Mouse (Mus musculus): ENCODE data around the gene Brdt.
A peak's percentile ranks its signal among the peaks of the same experiment; 100 is the strongest.

Brdt gene

DNA sequence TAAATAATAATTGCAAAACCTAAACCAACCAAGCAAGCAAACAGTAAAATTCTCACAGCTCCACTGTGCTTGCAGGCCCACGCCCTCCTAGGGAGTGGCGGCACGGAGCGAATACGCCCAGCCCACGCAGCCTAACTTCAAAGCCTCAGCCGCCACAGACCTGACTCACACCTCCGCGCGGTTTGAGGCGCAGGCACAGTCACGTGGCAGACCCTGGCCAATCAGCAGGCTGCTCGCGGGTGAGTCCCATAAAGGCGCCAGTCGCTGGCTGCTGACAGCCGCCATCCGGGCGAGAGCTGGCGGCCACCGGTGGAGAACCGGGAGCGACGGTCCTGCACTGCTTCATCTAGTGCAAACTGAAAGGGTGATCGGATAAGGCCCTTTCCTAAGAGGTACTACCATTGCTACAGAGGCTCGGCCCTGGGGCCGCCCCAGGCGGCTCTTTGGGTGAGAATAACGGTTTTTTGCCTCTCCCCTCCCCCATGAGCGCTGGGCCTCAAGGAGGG lies at the start of gene Brdt:
Gene Brdt (plus strand): TSS at position 244 of the 506 bp plus-strand sequence.
- DNase-seq (ENCODE audit: low spot score) = no peak

DNA sequence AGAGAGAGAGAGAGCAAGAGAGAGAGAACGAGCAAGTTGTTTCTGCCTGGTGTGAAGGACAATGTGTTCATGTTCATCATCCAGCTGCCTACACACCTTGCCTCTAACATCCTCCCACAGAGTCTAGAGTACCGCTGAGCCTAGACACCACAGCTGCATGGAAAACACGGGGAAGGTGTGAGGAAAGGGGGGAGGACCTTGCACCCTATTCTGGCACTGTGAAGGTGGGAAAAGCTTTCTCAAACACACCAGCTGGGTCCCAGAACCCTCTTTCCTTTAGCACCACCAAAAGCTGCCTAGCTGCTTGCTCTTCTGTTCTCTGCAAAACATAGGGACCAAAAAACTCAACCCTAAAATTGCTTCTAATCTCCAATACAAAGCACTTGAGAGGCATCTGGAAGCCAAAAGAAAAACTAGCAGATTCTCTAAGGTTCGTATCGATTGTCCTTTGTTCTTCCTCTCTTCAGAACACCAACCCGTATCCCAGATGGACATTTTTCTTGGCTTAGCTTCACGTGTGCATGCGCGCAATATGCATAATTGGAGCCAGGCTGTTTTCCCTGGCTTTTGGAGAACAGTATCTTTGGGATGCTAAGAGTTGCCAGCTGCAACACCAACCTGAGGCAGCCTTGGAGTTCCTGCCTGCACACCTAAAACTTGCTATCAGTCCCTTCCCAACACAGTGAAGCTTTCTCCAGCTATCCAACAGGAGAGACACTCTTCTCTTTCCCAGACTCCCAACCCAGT lies 48.2 kb upstream of the Brdt start:
- no peak for DNase-seq (ENCODE audit: low spot score)

DNA sequence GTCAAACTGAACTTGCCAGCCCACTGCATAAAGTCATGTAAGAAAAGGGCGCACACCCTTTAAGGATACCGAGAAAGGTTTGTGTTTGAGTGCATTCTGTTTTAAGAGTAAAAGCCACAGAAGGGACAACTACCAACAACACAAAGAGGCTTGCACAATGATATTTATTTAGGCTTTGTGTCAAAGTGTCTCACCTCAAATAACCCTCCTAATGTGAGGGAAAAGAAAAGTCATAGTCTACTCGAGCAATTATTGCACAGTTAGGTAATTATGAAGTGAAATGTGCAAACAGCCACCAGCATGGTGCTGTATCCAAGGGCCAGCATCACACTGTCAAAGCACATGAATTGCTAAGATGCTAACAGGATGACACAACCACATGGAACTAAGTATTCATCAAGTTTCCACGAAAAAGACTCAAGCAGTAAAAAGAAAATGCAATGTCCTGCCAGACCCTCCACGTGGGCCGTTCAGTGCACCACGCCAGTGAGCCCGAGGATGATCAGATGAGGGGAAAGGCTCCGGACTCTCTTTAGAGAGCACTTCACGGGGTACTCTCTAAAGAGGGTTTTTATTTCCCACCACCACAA lies 46.9 kb upstream of the Brdt start:
- no peak for DNase-seq (ENCODE audit: low spot score)

DNA sequence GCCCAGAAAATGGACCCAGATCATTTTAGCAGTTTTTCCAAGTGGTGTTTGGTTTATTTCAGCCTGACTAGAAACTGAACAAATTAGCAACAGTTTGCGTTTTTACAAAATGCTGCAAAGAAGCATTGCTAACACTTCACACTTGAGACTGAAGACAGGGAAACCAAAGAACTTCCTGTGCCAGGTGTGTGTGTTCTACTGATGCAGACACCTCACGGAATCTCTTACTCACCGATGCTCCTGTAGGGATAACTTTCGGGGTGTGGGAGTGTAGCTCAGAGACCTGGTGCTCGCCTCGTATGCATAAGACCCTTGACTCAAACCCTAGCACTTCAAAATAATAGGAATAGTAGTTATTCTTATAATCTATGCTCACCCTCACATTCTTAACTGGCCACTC lies 45.4 kb upstream of the Brdt start:
- DNase-seq (ENCODE audit: low spot score) = no peak

DNA sequence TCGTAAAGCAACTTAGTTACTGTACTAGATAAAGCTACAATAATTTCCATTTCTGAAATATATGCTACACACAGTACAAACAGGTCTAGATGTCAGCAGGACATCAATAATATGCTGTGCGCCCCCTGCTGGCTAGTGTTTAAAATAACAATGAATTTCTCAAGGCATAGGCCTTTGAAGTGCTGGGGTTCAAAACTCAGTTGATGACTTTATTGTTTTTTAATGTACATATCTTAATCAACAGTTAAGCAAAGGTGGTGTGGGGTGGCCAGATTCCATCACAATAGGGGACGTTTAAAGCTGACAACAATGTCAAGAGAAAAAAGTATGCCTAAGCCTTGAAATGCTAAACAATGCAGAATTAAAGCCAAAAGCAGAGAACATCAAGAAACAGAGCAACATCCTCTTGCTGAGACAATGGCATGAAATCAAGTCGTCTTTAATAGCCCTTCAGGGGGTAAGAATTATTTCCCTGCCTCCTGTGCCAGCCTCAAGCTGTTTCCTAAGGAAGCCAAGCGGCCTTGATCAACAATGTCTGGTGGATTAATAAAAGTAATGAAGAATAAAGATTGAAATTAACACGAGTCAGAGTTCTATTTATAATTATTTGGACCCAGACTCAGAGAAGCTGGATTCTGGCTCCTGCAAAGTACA lies 43.6 kb upstream of the Brdt start:
- DNase-seq (ENCODE audit: low spot score) = peak; percentile 44

DNA sequence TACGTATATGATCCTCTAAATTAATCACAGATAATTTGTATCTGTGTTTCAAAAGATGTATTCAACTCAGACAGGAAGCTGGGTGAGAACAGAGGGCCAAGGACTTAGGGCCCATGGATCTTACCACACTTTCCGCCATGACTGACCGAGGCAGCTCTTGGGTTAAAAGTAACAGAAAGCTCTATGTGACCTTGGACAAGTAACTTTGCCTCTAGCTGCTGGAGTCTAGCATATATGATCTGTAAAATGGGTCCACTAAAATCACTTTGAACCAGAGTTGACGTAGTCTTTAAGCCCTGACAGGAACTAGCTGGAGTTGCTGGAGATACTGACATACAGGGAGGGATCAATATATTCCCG lies 43.1 kb upstream of the Brdt start:
- DNase-seq (ENCODE audit: low spot score) = no peak

DNA sequence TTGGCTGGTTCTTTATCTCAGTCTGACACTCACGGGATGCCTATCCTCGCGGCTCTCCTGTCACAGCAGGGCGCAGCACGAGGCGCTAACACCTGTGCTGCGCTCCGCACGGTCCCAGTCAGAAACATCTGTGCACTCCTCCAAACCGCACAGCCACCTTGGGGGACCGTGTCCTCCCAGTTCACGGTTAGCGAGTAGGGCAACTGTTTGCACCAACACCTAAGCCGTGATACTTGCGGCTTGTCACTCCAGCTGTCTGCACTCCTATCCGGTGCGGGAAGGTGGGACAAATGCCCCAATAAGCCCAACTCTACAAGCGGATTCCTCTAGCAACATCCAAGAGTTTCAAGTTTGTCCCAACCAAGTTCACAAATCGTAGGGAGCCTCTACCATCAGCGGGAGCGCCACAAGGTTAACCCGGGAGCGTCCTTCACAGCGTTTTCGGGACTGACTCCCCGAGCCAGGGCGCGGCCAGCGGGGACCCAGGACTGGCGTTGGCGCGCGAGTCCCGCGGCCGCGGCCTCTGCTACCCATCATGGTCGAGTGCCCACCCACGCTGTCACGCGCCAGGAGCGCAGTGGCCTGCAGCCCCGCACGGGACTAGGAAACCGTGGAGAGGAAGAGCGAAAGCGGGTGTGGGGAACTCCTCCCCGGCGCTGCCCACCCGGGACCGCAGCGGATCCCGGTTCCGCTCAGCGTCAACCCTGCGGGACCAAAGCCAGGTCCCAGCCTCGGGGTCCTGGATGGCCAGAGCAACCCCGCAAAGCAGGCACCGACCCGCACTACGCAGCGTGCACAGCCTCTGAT lies 42.3 kb upstream of the Brdt start:
- no peak for DNase-seq (ENCODE audit: low spot score)

DNA sequence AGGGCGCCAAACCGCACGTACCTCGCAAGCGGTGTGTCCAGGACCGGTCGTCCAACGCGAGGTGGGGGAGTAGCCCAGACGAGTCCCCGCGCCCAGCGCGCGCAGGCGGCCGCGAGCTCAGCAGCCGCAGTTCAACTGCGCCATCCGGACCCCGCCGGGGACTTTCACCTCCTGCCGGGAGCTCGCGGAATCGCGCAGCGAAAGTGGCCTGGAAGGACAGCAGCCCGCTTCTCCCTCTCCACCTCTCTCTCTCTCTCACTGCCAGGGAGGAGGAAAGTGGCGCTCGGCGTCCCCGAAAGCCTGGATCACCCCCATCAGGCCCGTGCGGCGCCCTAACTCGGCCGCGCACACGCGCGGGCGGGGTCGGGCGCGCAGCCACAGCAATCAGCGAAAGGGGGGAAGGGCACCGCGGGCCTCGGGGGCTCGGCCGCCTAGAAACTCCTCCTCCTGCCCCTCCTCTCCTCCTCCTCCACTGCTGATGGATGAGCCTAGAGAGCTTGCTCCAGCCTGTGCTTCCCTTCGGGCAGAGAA lies 41.7 kb upstream of the Brdt start, which contains the start of gene Tgfbr3:
Gene Tgfbr3 (minus strand): TSS at position 396 of the 531 bp plus-strand sequence.
- DNase-seq (ENCODE audit: low spot score) = peak; percentile 90

DNA sequence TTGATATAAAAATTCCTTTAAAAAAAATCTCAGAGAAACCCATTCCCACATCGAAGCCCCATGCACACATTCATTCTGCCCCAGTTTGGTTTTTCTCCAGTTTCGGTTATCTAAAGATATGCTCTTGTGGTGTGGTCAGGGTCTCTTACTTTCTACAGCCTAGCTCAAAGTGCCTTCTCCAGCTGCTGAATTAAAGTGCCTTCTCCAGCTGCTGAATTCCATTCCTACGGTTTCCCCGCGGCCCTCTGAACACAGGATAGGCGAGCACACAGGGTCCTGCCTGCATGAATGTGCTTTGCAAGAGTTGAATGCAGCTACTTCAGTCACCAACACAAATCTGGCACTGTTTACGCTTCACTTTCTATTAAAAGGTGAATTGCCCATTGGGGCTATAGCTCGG lies 41.0 kb upstream of the Brdt start:
- no peak for DNase-seq (ENCODE audit: low spot score)

DNA sequence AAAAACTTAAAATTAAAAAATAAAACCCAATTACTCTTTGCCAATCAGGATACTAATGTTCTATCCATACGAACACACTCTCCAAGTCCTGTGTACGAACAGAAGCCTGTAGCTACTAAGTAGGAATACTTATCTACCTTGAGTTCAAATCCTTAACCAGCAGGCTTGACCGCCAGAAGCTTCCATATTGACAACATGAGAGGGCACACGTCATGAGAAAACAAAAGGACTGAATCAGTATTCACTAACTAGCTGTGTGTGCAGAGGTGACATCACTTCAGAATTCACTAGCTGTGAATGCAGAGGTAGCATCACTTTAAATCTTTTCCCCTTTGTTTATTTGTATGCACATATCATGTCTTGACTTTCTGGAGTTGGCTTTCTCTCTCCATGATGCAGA lies 36.9 kb upstream of the Brdt start:
- DNase-seq (ENCODE audit: low spot score) = no peak

DNA sequence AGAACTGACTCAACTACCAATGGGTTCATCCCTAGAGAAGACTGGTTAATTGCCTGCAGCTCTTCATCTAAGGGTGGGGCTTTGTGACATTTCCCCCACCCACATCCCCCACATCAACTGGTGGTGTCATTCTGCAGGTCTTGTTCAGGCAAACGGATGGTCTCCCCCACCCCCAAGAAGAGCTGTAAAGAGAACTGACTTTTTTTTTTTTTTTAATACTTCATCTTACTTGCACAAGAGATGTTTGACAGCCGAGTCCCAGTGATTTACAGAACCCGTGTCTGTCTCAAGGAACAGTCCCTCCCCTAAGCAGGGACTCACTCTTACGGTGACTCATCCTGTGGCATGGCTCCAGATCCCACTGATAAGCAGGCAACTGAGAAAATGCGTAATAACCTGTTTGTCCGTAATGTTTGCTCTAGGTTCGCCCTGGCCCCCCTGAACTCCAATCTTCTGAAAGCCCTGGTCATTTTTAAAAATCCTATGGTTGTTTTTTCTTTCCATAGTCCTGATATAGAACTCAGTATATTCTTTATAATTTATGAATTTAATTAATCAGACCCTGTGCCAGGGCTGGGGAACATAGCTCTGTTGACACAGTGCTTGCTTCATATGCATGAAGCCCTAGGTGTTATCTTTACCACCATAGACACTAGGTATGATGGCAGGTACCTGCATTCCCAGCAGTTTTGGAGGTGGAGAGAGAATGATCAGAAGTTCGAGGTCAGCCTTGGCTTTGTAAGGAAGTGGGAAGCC lies 35.7 kb upstream of the Brdt start:
- DNase-seq (ENCODE audit: low spot score) = no peak

DNA sequence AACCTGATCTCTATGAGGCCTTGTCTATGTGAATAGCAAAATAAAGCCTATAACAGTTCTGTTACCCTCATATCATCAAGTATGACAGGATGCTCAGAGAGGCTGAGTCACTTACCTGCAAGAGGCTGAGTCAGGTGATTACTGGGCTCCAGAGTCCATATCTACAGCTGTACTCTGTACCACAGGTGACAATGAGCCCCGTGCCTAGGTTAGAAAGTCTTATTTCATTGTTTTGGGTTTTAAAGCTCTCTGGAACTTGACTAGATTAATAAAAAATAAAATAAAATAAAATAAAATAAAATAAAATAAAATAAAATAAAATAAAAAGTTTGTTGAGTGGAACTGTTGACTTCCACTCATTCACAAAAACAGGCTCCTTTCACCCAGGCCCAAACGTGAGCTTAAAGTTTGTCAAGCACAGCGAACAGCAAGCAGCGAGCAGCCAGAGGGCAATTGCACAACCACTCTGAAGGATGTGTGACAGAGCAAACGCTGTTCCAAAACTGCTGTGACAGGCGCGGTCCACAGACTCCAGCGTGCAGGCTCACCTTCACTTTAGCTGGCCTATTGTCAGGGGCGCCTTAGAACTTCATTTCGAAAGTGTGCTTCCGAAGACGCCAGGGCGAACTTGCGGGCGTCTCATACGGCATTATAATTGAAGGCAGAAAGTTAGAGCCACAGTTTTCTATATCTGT lies 35.0 kb upstream of the Brdt start:
- peak; percentile 49 for DNase-seq (ENCODE audit: low spot score)

DNA sequence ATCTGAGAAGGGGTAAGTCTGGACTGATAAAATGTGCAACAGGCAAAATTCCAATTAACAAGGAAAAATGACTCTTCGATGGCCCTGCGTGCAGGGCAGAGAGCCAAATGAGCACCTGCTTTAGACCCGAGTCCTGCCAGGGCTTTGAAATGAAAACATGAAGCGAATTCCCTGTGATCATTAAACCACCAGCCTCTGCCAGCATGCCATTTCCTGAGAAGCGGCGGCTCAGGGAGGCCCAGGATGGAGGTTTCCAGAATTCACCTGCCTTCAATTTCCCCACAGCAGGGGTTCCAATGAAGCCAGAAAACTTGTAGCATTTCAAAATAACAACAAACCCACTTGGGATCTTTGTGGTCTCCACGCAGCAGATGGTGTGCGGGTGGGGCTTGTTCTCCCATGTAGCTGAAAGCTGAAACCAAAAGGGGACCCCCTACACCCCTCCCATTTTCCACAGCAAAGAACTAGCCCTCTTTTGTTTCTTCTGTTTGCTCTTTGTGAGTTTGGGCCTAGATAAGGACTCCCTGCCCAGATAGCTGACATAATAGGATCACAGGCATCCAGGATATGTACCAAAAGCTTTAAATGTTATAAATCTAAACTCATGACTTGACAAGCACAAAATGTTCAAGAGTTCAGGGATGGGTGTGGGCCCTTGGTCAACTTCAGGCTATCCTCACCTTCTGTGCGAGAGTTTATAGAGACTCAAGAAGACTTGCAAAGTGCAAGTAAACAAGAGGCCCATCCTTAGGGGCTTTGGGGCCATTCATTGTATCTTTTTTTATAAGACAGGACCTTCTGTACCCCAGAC lies 34.2 kb upstream of the Brdt start:
- DNase-seq (ENCODE audit: low spot score) = no peak

DNA sequence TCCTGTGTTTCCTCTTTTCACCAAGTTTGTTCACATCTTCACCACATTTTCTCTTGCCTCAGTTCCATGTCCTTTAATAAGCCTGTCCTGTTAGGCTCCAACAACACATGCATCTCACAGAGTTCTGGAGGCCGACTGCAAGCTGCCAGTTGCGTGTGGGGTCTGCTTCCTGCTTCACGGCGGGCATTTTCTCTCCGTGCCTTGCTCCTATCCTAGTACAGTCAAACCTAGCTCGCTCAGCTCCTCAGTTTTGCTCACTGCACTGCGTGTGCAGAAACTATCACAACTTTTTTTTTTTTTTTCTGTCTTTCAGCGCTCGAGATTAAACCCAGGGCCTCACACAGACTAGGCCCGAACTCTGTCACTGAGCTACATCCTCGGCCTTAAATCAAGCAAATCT lies 32.1 kb upstream of the Brdt start:
- DNase-seq (ENCODE audit: low spot score) = no peak

DNA sequence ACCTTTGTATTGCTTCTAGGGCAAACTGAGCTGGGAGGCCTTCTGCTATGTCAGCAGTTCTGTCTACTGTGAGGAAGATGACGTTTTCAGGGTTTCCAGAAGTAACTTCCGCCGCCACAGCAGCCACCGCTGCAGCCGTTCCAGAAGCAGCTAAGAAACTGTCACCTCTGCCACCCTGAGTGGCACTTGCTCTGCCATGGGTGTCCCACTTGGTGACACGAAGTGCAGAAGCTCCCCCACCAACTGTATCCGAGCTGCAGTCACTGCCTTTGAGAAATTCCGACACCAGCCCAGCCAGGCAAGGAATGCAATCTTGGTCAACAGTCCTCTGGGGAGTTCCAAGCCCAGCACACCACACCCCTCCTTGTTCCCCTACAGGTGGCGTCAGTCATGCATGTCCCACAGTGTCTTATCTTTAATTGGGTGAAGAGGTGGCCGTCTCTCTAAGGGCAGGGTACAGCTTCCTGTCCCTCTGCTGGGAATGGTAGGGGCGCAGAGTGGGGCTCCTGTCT lies 27.6 kb upstream of the Brdt start:
- peak; percentile 54 for DNase-seq (ENCODE audit: low spot score)

DNA sequence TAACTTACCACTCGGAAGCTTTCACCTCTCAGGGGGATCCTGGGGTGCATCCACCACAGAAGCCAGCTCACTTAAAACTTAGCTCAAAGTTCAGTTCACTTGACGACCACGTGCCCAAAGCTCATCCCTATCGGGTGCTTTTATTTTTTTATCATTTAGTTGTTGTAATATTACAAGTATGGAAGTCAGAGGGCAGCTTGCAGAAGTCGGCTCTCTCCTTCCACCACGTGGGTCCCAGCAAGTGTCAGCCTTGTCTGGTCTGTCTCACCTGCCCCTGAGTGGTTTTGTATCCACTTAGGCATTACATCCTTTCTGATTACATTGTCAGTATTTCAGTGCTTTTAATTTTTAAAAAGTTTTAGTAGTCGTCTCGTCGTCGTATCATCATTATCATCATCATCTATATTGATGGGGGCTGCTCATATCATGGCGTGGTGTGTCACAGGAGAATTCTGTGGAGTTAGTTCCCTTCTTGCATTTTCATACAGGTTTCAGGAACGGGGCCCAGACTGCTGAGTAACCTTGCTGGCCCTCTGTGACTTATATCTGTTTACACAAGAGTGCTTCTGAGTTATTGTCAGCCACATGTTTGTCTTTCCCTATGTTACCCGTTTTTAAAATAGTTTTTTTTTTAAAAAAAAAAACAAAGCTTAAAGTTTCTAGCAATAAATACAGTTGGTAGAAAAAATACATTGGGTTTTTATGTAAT lies 26.7 kb upstream of the Brdt start:
- DNase-seq (ENCODE audit: low spot score) = no peak

DNA sequence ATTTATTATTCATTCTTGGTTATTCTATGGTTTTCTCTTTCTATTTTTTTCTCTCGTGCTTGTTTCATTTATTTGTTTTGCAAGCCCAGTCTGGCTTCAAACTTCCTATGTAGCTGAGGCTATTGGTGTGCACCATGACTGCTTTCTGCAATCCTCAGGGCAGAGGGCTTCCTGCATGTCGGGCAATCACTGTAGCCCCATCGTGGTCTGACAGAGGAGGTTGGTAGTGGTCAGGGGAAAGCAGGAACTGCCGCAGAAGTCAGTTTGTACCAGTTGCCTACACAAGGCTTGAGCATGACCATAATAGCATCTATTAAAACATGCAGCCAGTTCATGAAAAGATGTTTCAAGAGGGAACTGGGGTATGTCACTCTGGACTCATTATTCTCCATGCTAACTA lies 23.5 kb upstream of the Brdt start:
- no peak for DNase-seq (ENCODE audit: low spot score)

DNA sequence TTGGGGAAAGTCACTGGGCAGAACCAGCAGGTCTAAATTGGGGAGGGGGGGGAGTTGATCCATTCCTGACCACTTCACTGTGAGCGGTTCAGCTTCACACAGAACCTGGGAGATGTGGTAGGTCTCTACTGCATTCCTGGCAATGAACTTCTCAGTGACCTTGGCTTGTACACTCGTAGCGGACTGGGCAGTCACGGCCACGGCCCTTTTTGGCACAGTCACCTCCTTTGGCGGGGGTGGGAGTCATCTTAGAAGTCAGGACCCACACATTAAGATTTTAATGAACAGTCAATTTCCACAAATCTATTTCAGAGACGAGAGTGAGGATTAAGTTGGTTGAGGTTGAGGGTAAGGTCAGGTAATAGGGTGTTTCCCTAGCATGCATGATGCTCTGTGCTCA lies 13.8 kb upstream of the Brdt start:
- no peak for DNase-seq (ENCODE audit: low spot score)

DNA sequence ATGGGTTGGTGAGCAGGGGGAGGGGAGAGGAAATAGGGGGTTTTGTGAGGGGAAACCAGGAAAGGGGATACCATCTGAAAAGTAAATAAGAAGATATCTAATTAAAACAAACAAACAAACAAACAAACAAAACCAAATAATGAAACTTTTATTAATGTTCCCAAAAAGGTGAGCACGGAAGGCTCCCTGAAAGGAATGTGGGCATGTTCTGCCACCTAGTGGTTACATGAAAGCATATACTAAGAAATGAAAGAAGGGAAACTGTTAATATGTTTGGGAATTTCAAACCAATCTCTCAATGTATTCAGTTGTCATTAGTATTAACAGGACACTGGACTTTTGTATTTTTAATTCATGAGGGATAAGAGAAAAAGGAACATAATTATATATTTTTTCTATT lies 10.3 kb upstream of the Brdt start:
- no peak for DNase-seq (ENCODE audit: low spot score)

All from yolk sac, embryonic 10.5 days (tissue).